Mouse (Mus musculus) thymus, postnatal 25 days (tissue): ENCODE data around the gene Cnp.

Source experiments
- DNase-seq: peaks from one replicate; pipeline ENCODE4 v3.0.0; 2022

The Cnp gene

DNA sequence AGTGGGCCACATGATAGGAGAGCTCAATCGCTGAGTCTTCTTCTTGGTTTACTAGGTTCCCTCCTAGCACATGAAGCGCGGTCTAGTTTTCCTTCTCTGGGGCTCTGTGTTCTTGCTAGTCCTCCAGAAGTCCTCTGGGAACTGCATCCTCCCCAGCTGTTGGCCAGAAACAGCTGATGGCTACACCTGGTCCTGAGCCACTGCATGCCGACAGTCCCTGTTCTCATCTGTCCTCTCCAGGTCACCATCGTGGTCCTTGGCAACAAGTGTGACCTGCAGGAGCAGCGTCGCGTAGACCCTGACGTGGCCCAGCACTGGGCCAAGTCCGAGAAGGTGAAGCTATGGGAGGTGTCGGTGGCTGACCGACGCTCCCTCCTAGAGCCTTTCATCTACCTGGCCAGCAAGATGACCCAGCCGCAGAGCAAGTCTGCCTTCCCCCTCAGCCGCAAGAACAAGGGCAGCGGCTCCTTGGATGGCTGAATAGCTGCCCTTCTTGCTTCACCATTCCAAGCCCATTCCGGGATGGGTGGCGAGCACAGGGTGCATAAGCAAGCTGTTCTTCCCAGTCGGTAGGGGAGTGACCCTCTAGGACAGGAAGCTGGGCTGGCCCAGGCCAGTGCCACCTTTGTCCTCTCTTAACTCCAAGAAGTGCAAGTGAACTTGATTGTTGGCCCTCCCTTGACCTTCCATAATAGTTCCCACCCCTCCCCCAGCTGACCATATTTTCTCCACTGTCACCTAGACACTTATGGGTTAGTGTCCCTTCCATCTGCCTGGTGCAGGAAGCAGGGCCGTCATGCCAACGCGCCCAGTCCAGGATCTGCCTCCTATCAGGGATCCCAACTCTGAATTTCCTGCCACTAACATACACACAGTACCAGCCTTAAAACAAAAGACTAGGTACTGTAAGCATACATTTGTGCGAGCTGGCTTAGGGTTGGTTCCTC, 51.3 kb downstream of the Cnp start:
- no peak for DNase-seq

DNA sequence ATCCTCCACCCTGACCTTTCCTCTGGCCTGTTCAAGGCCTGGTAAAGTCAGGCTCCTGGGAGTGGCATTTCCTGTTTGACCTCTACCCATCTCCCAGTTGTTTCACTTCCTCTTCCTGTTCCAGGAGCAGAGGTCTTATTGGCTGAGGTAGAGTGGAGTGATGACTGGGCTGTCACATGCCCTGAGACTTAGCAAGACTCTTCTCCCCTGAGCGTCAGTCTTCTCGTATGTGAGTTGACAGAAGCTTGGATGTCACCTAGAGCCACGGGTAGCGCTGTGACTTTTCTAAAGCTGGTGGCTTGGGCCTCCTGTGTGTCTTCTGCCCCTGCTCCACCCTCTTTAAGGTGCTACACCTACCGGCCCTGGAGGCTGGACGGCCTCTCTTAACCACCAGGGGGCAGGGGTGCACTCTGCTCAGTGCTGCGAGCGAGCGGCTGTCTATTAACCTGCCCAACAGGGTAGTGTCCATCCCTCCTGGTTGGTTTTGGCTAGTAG, 52.0 kb downstream of the Cnp start:
- peak; percentile 75 for DNase-seq

DNA sequence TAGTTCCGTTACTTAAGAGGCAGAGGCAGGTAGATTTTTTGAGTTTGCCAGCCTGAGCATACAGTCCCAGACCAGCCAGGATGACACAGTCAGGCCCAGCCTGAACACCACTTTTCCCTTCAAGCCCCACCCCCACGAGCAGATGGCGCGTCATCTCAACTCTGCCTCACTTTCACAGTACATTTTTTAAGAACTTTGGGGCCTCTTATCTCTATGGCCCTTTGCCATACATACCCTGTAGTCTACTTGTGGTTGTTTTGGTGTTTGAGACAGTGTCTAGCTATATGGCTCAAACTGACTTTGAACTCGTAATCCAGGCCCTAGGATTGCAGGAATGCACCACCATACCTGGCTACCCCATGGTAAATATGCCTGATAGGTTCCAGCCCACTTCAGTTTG, 53.4 kb downstream of the Cnp start:
- DNase-seq: no peak

- no peak for DNase-seq
These were observed 54.2 kb downstream of the Cnp start for GRCm38 (mm10) chr11:100628862-100629352.

DNA sequence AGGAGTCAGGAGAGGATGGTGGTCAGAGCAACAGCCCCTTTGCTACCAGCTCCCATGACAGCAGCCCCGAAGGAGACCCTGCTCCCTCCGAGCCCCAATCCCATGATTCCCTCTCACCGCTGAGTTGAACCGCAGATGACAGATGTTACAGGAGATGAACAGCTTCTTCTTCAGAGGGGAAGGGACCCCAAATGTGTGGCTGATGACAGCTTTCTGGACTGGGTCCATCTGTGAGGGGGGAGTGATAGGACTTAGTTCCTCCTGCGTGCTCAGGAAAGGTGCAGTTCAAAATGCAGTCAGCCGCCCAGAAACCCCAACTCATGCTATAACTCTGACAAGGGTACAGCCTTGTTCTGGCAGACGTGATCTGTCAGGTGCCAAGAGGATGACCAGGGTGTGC, 59.8 kb downstream of the Cnp start:
- no peak for DNase-seq

GRCm38 (mm10) chr11:100640159-100640906, 65.6 kb downstream of the Cnp start:
- peak; percentile 25 for DNase-seq
